Mouse (Mus musculus) MEL (cell line): ENCODE data around the gene Gm17581. TPM values are rescaled to one million over a fixed set of nuclear protein-coding genes. Genes with fewer than 3 reads are reported as not detected.

ENCODE experiments used
- DNase-seq: peaks from one replicate; pipeline ENCODE4 v3.0.0; 2011; ENCODE audit warnings: low read depth, low spot score
- H3K27ac ChIP-seq: 2 replicates; pipeline ENCODE4 v1.5.1; 2012; ENCODE audit warnings: low read depth, mild to moderate bottlenecking, control low read depth, low read length, moderate library complexity; ENCODE audit not compliant: control insufficient read depth
- H3K27me3 ChIP-seq, 2 experiments: fragments of 150-350 bp in 1 of 2; sonication (generic) in 1 of 2; 2 replicates each; pipeline ENCODE4 v1.6.1; 2012; ENCODE audit warnings: low read length in 2 of 2, mild to moderate bottlenecking in 2 of 2, improper control_type of control experiment in 1 of 2, moderate library complexity in 1 of 2; ENCODE audit not compliant: insufficient read depth in 2 of 2, control insufficient read depth in 1 of 2
- H3K36me3 ChIP-seq, 2 experiments: 2 replicates each; pipeline ENCODE4 v1.6.1; 2012 to 2014; ENCODE audit warnings: low read length in 2 of 2, improper control_type of control experiment in 1 of 2, inconsistent platforms in 1 of 2, mild to moderate bottlenecking in 1 of 2; ENCODE audit not compliant: insufficient read depth in 2 of 2, control insufficient read depth in 1 of 2
- H3K4me1 ChIP-seq, 2 experiments: fragments of 150-350 bp in 1 of 2; sonication (generic) in 1 of 2; 2 replicates each; pipeline ENCODE4 v1.6.1; 2012; ENCODE audit warnings: low read length in 2 of 2, improper control_type of control experiment in 1 of 2, mild to moderate bottlenecking in 1 of 2; ENCODE audit not compliant: insufficient read depth in 2 of 2, control insufficient read depth in 1 of 2
- H3K4me3 ChIP-seq, 2 experiments: fragments of 150-350 bp in 1 of 2; sonication (generic) in 1 of 2; 2 replicates each; pipeline ENCODE4 v1.5.1; 2012; ENCODE audit warnings: low read depth in 2 of 2, low read length in 2 of 2, mild to moderate bottlenecking in 2 of 2, moderate library complexity in 2 of 2, control low read depth in 1 of 2, improper control_type of control experiment in 1 of 2; ENCODE audit not compliant: control insufficient read depth in 1 of 2, insufficient read depth in 1 of 2
- H3K79me2 ChIP-seq: 2 replicates; pipeline ENCODE4 v1.6.1; 2012; ENCODE audit warnings: mild to moderate bottlenecking, low read length, moderate library complexity; ENCODE audit not compliant: control insufficient read depth, poor library complexity, insufficient read depth
- H3K9ac ChIP-seq: 2 replicates; pipeline ENCODE4 v1.6.1; 2012; ENCODE audit warnings: low read depth, mild to moderate bottlenecking, control low read depth, low read length, moderate library complexity; ENCODE audit not compliant: control insufficient read depth, poor library complexity, severe bottlenecking
- H3K9me3 ChIP-seq: fragments of 150-350 bp; sonication (generic); replicated peaks from 2 replicates; pipeline ENCODE4 v1.6.1; 2012; ENCODE audit warnings: mild to moderate bottlenecking, low read length, improper control_type of control experiment, moderate library complexity; ENCODE audit not compliant: insufficient read depth
- CHD1 ChIP-seq: IDR thresholded peaks from 2 replicates; pipeline ENCODE4 v1.6.1; 2012; ENCODE audit warnings: low read depth, mild to moderate bottlenecking, inconsistent platforms, low read length, improper control_type of control experiment
- CHD2 ChIP-seq: IDR thresholded peaks from 2 replicates; pipeline ENCODE4 v1.6.1; 2011; ENCODE audit warnings: low read length, improper control_type of control experiment
- CTCF ChIP-seq, 3 experiments: IDR thresholded peaks in 2 of 3; conservative IDR thresholded peaks in 1 of 3; 2 replicates each; pipeline ENCODE4 v1.5.1; 2011 to 2012; ENCODE audit warnings: low read length in 3 of 3, low read depth in 2 of 3, mild to moderate bottlenecking in 2 of 3, improper control_type of control experiment in 1 of 3, inconsistent platforms in 1 of 3, mixed read lengths in 1 of 3, moderate library complexity in 1 of 3; ENCODE audit not compliant: control insufficient read depth in 1 of 3, insufficient read depth in 1 of 3, poor library complexity in 1 of 3, severe bottlenecking in 1 of 3
- E2F4 ChIP-seq: IDR thresholded peaks from 2 replicates; pipeline ENCODE4 v1.6.1; 2011; ENCODE audit warnings: low read depth, low read length, improper control_type of control experiment, borderline replicate concordance
- ELF1 ChIP-seq: IDR thresholded peaks from 2 replicates; pipeline ENCODE4 v1.6.1; 2014; ENCODE audit warnings: low read depth, mild to moderate bottlenecking, inconsistent platforms, low read length, improper control_type of control experiment, moderate library complexity
- EP300 ChIP-seq, 2 experiments: IDR thresholded peaks; 2 replicates each; pipeline ENCODE4 v1.6.1; 2011; ENCODE audit warnings: improper control_type of control experiment in 2 of 2, low read length in 2 of 2, low read depth in 1 of 2, mild to moderate bottlenecking in 1 of 2
- ETS1 ChIP-seq: IDR thresholded peaks from 2 replicates; pipeline ENCODE4 v1.6.1; 2012; ENCODE audit warnings: low read depth, mild to moderate bottlenecking, inconsistent platforms, low read length, improper control_type of control experiment, moderate library complexity
- GATA1 ChIP-seq: IDR thresholded peaks from 2 replicates; pipeline ENCODE4 v1.6.1; 2011; ENCODE audit warnings: low read depth, low read length, improper control_type of control experiment
- JUND ChIP-seq: IDR thresholded peaks from 2 replicates; pipeline ENCODE4 v1.6.1; 2011; ENCODE audit warnings: low read depth, mild to moderate bottlenecking, improper control_type of control experiment, low read length
- MYB ChIP-seq: IDR thresholded peaks from 2 replicates; pipeline ENCODE4 v1.6.1; 2011; ENCODE audit warnings: mild to moderate bottlenecking, low read depth, low read length, improper control_type of control experiment
- RCOR1 ChIP-seq: IDR thresholded peaks from 2 replicates; pipeline ENCODE4 v1.6.1; 2012; ENCODE audit warnings: low read depth, mild to moderate bottlenecking, inconsistent platforms, low read length, improper control_type of control experiment
- SMC3 ChIP-seq: IDR thresholded peaks from 2 replicates; pipeline ENCODE4 v1.6.1; 2011; ENCODE audit warnings: low read depth, low read length, improper control_type of control experiment
- TBP ChIP-seq: IDR thresholded peaks from 2 replicates; pipeline ENCODE4 v1.8.0; 2011; ENCODE audit warnings: low read depth, low read length, improper control_type of control experiment
- ZC3H11A ChIP-seq: IDR thresholded peaks from 2 replicates; pipeline ENCODE4 v1.6.1; 2012; ENCODE audit warnings: low read depth, mild to moderate bottlenecking, inconsistent platforms, low read length, improper control_type of control experiment
- ZNF384 ChIP-seq: IDR thresholded peaks from 2 replicates; pipeline ENCODE4 v1.6.1; 2012; ENCODE audit warnings: low read depth, mild to moderate bottlenecking, inconsistent platforms, low read length, improper control_type of control experiment
- polyA plus RNA-seq, 2 experiments: library from polyadenylated mRNA; stranded (reverse) in 1 of 2; unstranded in 1 of 2; fragments of >175 nt in 1 of 2; fragments of >200 nt in 1 of 2; gene quantifications; 2 replicates each; pipeline versions ENCODE4 v1.2.1 to v1.2.4; 2012; ENCODE audit warnings: low replicate concordance in 2 of 2, low read depth in 1 of 2; ENCODE audit not compliant: insufficient read length in 2 of 2, insufficient read depth in 1 of 2, missing spikeins in 1 of 2
- total RNA-seq: library from RNA; depleted of rRNA; stranded (reverse); fragments of 300-350 nt; gene quantifications from 2 replicates; pipeline ENCODE4 v1.2.3, GENCODE M21; 2012

The Gm17581 gene
- total and polyA plus RNA-seq, 3 experiments = not detected

DNA sequence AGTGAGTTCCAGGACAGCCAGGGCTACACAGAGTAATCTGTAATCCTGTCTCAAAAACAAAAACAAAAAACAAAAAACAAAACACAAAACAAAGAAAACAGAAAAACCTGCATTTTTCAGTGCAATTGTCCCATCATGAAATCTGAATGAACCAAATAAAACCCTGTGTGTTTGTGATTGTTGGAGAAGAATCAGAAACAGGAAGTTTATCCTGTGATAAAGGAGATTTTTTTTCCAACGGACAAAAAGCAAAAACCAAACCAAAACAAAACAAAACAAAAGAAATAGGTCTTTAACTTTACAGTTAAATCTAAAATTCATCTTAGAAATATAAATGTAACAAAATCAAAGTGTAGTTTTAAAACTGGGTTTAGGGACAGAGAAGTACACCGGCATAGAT is 41.1 kb downstream of the Gm17581 start:
- no peak for TF ChIP-seq ZC3H11A
- TF ChIP-seq ELF1 = no peak
- peak; percentile 32; the same call in 1 of the 2 replicates for TF ChIP-seq MYB
- peak; percentile 36; the same call in 1 of the 2 replicates for TF ChIP-seq GATA1
- TF ChIP-seq ZNF384 = peak; percentile 42; the same call in 1 of the 2 replicates
- peak in 1 of 2 experiments; percentile 22; a peak in 1 of 4 replicates for TF ChIP-seq EP300 (IDR thresholded peaks at IDR 0.05; ENCODE audit: low read depth in 1 of 2, low read length in 2 of 2)
- peak; percentile 95 for TF ChIP-seq RCOR1
- TF ChIP-seq, all 39 proteins: peak for 5
- Histone ChIP-seq H3K36me3 (peaks cover 0 to 8% of the 10 kb centered on the region in 2 experiments; a peak in 2 of 4 replicates), H3K27ac (no peak overlapping the region), H3K27me3 (no peaks in the 10 kb centered on the region), H3K79me2 (peaks cover 22% of the 10 kb centered on the region), H3K4me1 (peaks cover 3 to 7% of the 10 kb centered on the region in 2 experiments; a peak in 2 of 4 replicates), H3K9me3 (no peaks in the 10 kb centered on the region), H3K4me3 (no peak overlapping the region), H3K9ac (no peak overlapping the region)
- DNase-seq = no peak

GRCm38 (mm10) chr2:155693136-155693535 is 42.5 kb downstream of the Gm17581 start:
- Histone ChIP-seq H3K36me3 (peaks cover 0 to 9% of the 10 kb centered on the region in 2 experiments; a peak in 3 of 4 replicates), H3K9me3 (no peaks in the 10 kb centered on the region), H3K79me2 (peaks cover 25% of the 10 kb centered on the region), H3K4me1 (peaks cover 3 to 7% of the 10 kb centered on the region in 2 experiments; a peak in 2 of 4 replicates), H3K4me3 (no peak overlapping the region), H3K27me3 (no peaks in the 10 kb centered on the region), H3K27ac (no peak overlapping the region), H3K9ac (no peak overlapping the region)
- no peak for DNase-seq
- no peak for TF ChIP-seq CHD1
- TF ChIP-seq ETS1 = no peak
- no peak for TF ChIP-seq ZNF384
- no peak for TF ChIP-seq CHD2
- no peak for TF ChIP-seq SMC3
- no peak for TF ChIP-seq CTCF (IDR thresholded peaks at IDR 0.05 in 2 of 3, conservative IDR thresholded peaks at IDR 0.05 in 1 of 3; ENCODE audit: control insufficient read depth in 1 of 3, insufficient read depth in 1 of 3, low read depth in 2 of 3, low read length in 3 of 3, poor library complexity in 1 of 3, severe bottlenecking in 1 of 3)
- no peak for TF ChIP-seq TBP
- no peak for TF ChIP-seq E2F4
- TF ChIP-seq JUND = no peak
